Mouse (Mus musculus): ENCODE measurements at regions not wholly inside any gene's neighbourhood (a gene's known extent, or its start where the extent isn't known, plus 50 kb on each side); places are given as distances from the start of the nearest gene placed in this dataset.
"Not testable (repeated sequence)": the region's sequence is repeated elsewhere in the genome, so short reads cannot be mapped to it uniquely, and the experiment has no call there.

GRCm38 (mm10) chr3:18738946-18739345 is 790.7 kb downstream of the Cypt12 start:
- DNase-seq (ENCODE audit: low spot score in 2 of 2) = no peak

- DNase-seq (ENCODE audit: low spot score in 2 of 2) = no peak
Observed at GRCm38 (mm10) chr3:18740344-18740743, 792.1 kb downstream of the Cypt12 start.

DNA sequence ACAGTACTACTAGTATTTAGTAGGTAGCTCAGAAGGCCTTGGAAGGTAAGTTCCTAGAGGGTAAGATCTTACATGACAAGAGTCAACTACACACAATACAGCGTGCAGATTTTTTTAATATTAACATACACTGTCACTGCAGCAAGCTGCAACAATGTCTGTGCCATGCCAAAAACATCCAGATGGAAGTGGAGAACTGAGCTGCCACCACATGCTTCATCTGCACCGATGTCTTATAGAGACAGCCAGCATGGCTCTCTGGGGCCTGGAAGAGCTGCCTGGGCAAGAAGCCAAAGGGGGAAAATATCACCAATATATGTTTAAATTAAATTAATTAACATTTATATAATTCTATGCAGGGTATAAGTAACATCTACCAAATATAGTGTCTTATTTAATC is 795.3 kb downstream of the Cypt12 start:
- no peak for DNase-seq (ENCODE audit: low spot score in 2 of 2)

GRCm38 (mm10) chr3:18744216-18744615 is 796.0 kb downstream of the Cypt12 start:
- DNase-seq (ENCODE audit: low spot score in 2 of 2) = no peak

DNA sequence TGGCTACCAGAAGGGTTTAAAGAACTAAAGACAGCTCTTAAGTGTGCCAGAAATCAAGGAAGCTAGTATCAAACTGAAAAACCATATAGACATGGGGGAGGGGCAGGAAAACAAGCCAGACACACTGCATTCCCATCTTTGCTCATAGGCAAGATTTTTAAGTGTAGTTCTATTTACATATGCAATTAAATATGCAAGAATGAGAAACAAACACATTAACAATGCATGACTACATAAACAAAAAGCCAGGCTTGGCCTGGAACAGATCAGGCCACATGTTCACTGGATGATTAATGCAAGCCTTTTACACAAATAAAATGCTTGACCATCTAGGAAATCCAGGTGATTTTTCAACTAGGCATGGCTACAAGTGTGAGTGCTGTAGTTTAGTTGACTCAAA is 798.0 kb downstream of the Cypt12 start:
- no peak for DNase-seq (ENCODE audit: low spot score in 2 of 2)

- no peak for DNase-seq (ENCODE audit: low spot score in 2 of 2)
Observed at GRCm38 (mm10) chr3:18746898-18747297, 798.7 kb downstream of the Cypt12 start.

- DNase-seq (ENCODE audit: low spot score in 2 of 2) = no peak
Observed at GRCm38 (mm10) chr3:18751660-18752259, 803.5 kb downstream of the Cypt12 start.

DNA sequence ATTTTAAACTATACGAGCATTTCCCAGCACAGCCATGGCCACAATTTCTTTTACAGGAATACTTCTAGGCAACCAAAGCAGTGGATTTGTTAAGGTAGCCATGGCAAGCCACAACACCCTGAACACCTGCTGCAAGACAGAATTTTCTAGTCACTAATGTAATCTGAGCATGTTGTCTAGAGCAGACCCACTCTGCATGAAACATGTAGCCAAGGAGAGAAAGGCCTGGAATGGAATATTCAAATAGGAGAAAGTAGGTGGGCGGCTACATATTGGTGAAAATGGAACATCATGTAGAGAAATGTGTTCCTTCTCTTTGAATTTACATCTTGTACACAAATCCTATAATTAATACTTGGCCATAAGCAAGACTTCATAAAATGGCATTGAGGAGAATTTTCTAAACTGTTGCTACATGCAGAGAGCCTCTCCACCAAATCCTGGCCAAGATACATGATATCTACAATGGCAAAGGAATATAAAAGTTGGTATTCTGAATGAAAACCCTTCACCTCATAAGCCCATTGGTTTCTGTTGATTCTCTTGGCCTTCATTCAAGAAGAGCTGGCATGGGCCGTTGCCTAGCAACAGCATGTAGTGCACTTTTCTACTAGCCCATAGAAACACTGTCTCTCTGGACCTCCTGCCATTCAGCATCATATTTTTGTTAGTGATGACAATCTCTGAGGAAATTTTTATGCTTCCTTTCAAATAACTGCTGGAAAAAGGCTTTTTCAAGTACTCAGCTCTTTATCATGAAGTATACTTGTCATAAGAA is 816.3 kb downstream of the Cypt12 start:
- DNase-seq (ENCODE audit: low spot score in 2 of 2) = peak; percentile 48 to 76

DNA sequence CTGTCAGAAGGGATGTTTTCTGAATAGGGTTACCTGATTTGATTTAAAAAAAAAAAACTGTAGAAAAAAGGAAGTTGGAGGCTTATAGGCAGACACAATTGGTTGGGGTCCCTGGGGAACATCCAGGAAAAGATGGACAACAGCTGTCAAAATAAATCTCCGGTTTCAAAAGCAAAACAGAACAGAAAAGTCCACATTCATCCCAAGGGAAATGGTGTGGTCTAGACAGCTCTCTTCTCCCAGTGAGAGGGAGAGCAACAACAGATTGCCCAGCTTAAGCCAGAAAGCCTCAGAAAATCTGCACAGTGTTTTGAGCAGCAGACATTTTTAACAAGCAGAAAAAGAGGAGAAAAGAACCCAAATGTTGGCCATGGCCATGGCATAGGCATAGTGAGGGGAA is 830.3 kb downstream of the Cypt12 start:
- DNase-seq (ENCODE audit: low spot score in 2 of 2) = no peak

DNA sequence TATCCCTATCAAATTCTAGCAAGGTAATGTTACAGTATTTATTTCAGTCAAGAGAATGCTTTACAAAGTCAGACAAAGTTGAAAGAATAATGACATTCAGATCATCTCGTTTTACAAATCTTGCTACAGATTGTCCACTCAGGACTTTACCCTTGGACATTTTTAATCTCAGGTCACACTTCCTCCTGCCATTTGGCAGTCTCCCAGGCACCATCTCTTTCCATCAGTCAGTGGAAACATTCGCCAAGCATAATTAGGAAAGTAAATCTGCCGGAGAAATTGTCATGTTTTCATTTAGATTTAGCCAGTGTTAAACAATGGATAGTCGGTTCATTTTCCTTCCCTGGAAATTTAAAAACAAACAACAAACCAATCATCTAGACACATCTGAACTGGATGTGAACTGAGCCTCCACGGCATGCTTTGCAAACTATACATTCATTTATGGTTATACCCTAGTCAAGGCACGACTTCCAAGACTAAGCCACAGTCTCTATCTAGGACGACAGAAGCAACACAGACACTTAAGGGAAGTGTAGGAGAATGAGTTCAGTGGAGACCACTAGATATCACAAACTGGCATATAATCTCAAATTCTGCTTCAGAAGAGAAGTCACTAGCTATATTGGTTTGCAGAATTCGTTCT is 839.4 kb downstream of the Cypt12 start:
- DNase-seq (ENCODE audit: low spot score in 2 of 2) = no peak

GRCm38 (mm10) chr3:18802794-18803193 is 825.7 kb downstream of the 1700064H15Rik start:
- DNase-seq (ENCODE audit: low spot score in 2 of 2) = no peak

DNA sequence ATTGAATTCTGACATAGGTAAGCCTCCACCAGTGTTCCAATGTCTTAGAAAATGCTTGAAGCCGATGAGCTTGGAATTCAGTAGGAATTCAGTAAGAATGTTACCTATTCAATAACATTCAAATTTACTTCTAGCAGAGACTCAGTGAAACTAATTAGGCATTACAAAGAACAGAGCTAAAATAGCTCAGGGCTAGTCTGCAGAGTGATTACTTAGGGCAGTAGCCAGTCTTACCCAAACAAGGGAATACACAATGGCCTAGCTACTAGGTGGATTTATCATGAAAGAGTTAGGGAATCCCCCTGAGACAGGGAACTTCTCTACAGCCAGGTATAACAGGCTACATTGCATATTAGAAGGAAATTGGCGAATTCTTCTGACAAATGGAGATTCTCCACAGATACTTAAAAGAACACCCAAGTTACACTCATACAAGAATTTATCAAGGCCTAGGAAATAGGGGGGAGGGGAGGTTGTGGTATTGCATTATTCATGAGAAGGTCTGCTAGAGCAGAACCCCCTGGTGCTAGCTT is 799.6 kb downstream of the 1700064H15Rik start:
- DNase-seq (ENCODE audit: low spot score in 2 of 2) = not testable (repeated sequence)

DNA sequence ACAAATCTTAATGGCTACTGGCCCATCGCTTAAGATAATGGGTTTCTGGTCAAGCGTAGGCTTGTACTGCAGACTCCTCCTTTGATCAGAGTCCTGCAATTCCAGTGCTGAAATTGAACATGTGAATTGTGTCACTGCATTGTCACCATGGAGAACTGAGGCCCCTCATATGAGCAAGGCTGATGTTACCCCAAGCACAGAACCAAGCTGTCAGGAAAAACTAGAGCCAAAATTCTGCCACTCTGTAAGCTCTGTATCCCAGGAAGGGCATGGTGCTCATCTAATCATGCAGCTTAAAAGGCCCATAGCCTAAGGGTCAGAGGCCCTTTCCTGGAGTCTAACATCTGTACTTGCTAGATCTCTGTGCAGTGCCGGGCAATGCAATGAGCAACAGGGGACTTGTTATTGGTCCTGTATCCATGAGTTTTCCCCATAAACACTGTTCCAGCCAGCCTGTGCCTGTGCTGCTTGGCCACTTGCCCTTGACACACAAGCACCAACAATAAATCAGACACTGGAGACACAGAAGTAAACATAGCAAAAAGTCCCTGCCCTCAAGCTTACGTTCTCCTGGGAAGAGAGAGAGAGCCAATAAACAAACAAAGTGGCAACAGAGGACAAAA is 760.2 kb downstream of the 1700064H15Rik start:
- DNase-seq (ENCODE audit: low spot score in 2 of 2) = no peak

DNA sequence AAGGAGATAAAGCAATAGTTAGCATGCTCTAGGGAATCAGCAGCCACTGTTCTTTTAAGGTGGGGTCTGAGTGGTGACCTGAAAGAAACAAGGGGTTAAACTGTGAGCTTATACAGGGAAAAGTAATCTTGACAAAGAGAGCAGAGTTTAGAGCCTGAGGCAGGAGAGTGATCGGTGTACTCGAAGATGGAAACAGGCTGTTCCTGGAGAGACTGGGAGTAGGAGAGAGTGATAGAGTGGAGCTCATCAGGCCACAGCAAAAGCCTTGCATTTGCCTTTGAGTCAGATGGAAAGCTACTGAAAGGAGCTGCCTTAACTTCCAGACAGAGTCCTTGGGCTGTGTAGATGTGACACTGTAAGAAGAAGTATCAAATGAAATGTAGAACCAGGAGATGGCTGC is 759.7 kb downstream of the 1700064H15Rik start:
- DNase-seq (ENCODE audit: low spot score in 2 of 2) = no peak

DNA sequence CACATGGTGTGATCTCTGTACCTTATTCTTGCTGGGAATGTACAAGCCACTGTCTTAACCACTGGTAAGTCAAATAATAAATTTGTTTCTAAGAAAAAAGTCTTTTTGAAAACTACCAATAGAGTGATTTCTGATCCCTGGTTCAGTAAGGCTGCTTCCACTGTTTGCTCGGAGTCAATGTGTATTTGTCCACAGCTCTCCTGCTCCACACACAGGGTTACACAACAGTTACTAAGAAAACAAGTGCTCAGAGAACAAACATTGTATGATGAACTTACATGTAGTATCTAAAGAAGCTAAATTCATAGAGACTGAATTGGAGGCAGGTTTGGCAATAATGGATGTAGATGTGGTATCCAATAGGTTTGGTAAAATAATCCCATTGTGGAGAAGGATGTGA is 751.4 kb downstream of the 1700064H15Rik start:
- DNase-seq (ENCODE audit: low spot score in 2 of 2) = no peak

GRCm38 (mm10) chr3:18877572-18877971 is 750.9 kb downstream of the 1700064H15Rik start:
- no peak for DNase-seq (ENCODE audit: low spot score in 2 of 2)

DNA sequence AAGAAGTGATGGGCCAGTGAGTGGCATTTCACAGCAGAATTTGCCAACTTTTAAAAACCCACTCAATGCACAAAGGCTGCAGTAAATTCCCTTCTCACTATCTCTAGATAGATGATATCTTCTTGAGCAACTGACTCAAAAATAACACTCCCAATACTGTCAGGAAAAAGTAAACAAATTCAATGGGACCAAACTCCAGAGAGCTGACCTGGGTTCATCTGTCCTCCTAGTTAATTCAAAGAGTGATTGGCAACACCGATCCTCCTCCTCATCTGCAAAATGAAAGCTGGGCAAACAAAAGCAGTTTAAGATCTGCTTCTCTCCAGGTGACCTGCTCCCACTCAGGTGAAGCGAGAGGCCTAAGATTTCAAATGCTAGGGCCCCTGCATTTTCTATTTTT is 747.3 kb downstream of the 1700064H15Rik start:
- no peak for DNase-seq (ENCODE audit: low spot score in 2 of 2)

- DNase-seq (ENCODE audit: low spot score in 2 of 2) = no peak
Observed at GRCm38 (mm10) chr3:18892813-18893212, 735.7 kb downstream of the 1700064H15Rik start.

- peak in 1 of 2 experiments; percentile 10 for DNase-seq (ENCODE audit: low spot score in 2 of 2)
Observed at GRCm38 (mm10) chr3:18905769-18906168, 722.7 kb downstream of the 1700064H15Rik start.

GRCm38 (mm10) chr3:18906210-18906609 is 722.3 kb downstream of the 1700064H15Rik start:
- DNase-seq (ENCODE audit: low spot score in 2 of 2) = no peak

DNA sequence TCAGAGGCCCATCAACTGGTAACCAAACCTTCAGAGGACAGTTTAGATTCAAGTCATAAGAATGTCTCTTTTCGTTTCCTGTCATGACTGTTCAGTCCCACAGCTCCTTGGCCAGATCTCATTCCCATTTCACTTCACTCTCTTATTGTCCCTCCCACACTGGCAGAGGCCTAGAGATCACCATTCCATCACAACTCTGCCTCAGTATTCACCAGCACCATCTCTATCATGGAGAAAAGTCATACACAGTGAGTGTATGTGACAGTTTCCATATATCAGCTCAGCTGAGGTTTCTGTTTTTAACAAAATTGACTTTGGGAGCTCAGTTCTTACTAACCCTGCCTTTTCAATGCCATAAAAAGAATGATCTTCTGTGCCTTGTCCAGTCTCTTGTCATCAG is 719.7 kb downstream of the 1700064H15Rik start:
- DNase-seq (ENCODE audit: low spot score in 2 of 2) = no peak
